Mouse (Mus musculus) heart, adult 8-10 months (tissue): ENCODE measurements around the gene Srp54a. TPM values are rescaled to one million over a fixed set of nuclear protein-coding genes. Genes with fewer than 3 reads are reported as not detected.
"Not testable (repeated sequence)": the region's sequence is repeated elsewhere in the genome, so short reads cannot be mapped to it uniquely, and the experiment has no call there.

Source experiments
- DNase-seq: peaks from one replicate; pipeline ENCODE4 v3.0.0; 2022; ENCODE audit warnings: low spot score
- total RNA-seq, 4 experiments: library from RNA; stranded (reverse); gene quantifications; 2 replicates each; pipeline ENCODE4 v1.2.4; 2022

Gene Srp54a
- total RNA-seq, 4 experiments from 2014 or later = 84.1 to 97.9 (median 91.8) TPM

- DNase-seq = not testable (repeated sequence)
Observed at GRCm38 (mm10) chr12:55124731-55125130, 44.7 kb downstream of the Srp54a start.

- DNase-seq = not testable (repeated sequence)
Observed at GRCm38 (mm10) chr12:55135540-55135939, 55.5 kb downstream of the Srp54a start.

- not testable (repeated sequence) for DNase-seq
Observed at GRCm38 (mm10) chr12:55137859-55138258, 57.8 kb downstream of the Srp54a start.

DNA sequence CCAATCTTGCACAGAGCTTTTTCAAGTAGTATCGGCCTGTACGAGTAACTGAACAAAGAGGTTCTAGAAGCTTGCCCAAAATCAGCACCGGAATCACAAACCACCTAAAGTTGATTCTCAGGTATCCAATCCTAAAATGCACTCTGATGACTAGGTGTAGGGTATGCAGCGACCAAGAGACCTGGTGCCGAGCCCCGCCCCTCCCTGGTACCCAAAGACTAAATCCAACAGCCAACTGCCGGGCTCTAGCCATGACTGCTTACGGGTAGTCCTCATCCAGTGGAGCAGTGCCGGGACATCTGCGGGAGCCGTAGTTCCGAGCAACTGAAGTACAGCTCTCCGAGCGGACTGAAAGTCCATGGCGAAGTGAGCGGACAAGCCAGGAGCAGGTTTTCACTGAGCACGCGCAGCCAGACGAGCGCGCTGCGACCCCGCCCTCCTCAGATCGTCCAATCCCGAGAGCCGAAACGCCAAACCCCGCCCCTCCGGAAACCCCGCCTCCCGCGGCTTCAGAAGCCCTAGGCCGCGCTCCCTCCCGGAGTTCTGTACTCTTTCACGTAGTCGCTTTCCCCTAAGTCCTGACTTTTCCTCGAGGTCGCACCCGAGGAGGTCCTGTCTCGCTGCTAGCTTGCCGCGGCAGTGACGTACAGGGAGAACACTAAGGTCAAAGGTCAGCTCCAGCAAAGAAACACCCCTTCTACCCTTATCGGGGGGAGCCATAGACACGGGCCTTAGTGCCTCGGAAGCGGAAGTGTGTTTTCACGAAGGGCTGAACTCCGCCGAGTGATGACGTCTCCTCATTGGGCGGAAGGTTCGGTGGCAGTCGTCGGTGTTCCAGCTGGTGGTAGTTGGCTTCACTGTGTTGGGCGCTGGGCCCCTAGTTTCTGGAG is 74.7 kb downstream of the Srp54a start, which contains the start of gene Srp54b:
Gene Srp54b, plus strand, starts transcription at position 546 of the 890 bp plus-strand sequence.
- DNase-seq = not testable (repeated sequence)

DNA sequence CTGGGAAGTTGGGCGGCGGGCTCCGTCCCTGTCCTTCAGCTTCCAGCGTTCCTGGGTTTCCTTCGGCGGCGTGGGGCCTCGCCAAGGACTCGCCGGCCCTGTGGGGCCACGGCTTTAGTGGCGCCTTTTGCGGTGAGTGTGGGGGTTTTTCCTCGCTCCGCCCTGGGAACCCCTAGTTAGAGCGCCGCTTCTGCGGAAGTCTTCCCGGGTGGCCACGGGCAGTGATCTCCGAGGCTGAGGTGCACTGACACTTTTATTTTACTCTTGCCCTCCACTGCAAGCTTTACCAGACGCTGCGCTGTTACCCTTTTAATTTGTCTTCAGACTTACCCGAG is 75.4 kb downstream of the Srp54a start:
- not testable (repeated sequence) for DNase-seq

Other genes starting within 250 kb of the Srp54a start
- 100 to 1,000 TPM; 390 to 423 (median 413) TPM for gene Cfl2, start 217.4 kb upstream of the Srp54a start, total RNA-seq
- gene Gm20403, start 93.7 kb upstream of the Srp54a start, total RNA-seq = not detected
- gene Baz1a, start 65.9 kb upstream of the Srp54a start, total RNA-seq = 1 to 10 TPM; 4.4 to 8.2 (median 7.9) TPM
- gene 2700097O09Rik, start 152 bp upstream of the Srp54a start, total RNA-seq = 1 to 10 TPM; 6.9 to 9.9 (median 8.3) TPM
- 10 to 100 TPM in 3 of 4 experiments, 1 to 10 TPM in 1; 8.7 to 13.8 (median 12.6) TPM for gene Fam177a, start 44.2 kb downstream of the Srp54a start, total RNA-seq
- 10 to 100 TPM; 24.1 to 59.5 (median 40.9) TPM for gene Srp54b, start 74.8 kb downstream of the Srp54a start, total RNA-seq
- gene 1700047I17Rik2, start 119.3 kb downstream of the Srp54a start, total RNA-seq = 1 to 10 TPM in 1 of 4 experiments, under 1 TPM in 1, not detected in 2; 0.54 to 5.8 TPM
- gene Srp54c, start 149.9 kb downstream of the Srp54a start, total RNA-seq = 10 to 100 TPM; 25.5 to 38.5 (median 28.2) TPM
- 10 to 100 TPM; 10.3 to 14.4 (median 12.2) TPM for gene 1110008L16Rik, start 219.3 kb downstream of the Srp54a start, total RNA-seq
- gene Ppp2r3c, start 222.7 kb downstream of the Srp54a start, total RNA-seq = 10 to 100 TPM in 1 of 4 experiments, 1 to 10 TPM in 3; 8.4 to 10.9 (median 9.3) TPM